Mouse (Mus musculus) thymus, postnatal 36 days (tissue): ENCODE results near the gene Kif3a.

Source experiments
- DNase-seq, 2 experiments: peaks; one replicate each; pipeline ENCODE4 v3.0.0; 2022; ENCODE audit warnings: mixed read lengths in 2 of 2

Gene Kif3a

GRCm38 (mm10) chr11:53617562-53618109 lies 50.5 kb downstream of the Kif3a start:
- no peak for DNase-seq

- DNase-seq: no peak
Measured at GRCm38 (mm10) chr11:53618619-53619198, 51.5 kb downstream of the Kif3a start, which contains the start of gene Il4. TSS of gene Il4 (minus strand) at chr11:53618669.

GRCm38 (mm10) chr11:53619428-53619827 lies 52.2 kb downstream of the Kif3a start:
- no peak for DNase-seq

- no peak for DNase-seq
Measured at GRCm38 (mm10) chr11:53620094-53620493, 52.9 kb downstream of the Kif3a start.

GRCm38 (mm10) chr11:53621582-53622439 lies 54.6 kb downstream of the Kif3a start:
- DNase-seq: no peak

- DNase-seq: no peak
Measured at GRCm38 (mm10) chr11:53622440-53622806, 55.2 kb downstream of the Kif3a start.

GRCm38 (mm10) chr11:53623573-53623972 lies 56.4 kb downstream of the Kif3a start:
- DNase-seq: no peak

GRCm38 (mm10) chr11:53624124-53624523 lies 56.9 kb downstream of the Kif3a start:
- no peak for DNase-seq

- no peak for DNase-seq
Measured at GRCm38 (mm10) chr11:53626802-53627373, 59.7 kb downstream of the Kif3a start.

GRCm38 (mm10) chr11:53627859-53628258 lies 60.7 kb downstream of the Kif3a start:
- peak; percentile 43 to 51 for DNase-seq

- no peak for DNase-seq
Measured at GRCm38 (mm10) chr11:53632122-53632733, 65.0 kb downstream of the Kif3a start.

GRCm38 (mm10) chr11:53633644-53634043 lies 66.5 kb downstream of the Kif3a start:
- no peak for DNase-seq

GRCm38 (mm10) chr11:53634556-53634955 lies 67.4 kb downstream of the Kif3a start, which contains the start of gene Il13:
TSS of gene Il13 (minus strand) at chr11:53634702.
- DNase-seq: no peak

GRCm38 (mm10) chr11:53635590-53636182 lies 68.5 kb downstream of the Kif3a start:
- no peak for DNase-seq

- peak; percentile 15 to 18 for DNase-seq
Measured at GRCm38 (mm10) chr11:53636183-53636646, 69.0 kb downstream of the Kif3a start.

GRCm38 (mm10) chr11:53637046-53637802 lies 70.0 kb downstream of the Kif3a start:
- no peak for DNase-seq

GRCm38 (mm10) chr11:53637803-53638260 lies 70.7 kb downstream of the Kif3a start:
- DNase-seq: no peak

- no peak for DNase-seq
Measured at GRCm38 (mm10) chr11:53642744-53643279, 75.6 kb downstream of the Kif3a start.

- DNase-seq: no peak
Measured at GRCm38 (mm10) chr11:53644017-53644416, 76.8 kb downstream of the Kif3a start.

- no peak for DNase-seq
Measured at GRCm38 (mm10) chr11:53651441-53651840, 84.3 kb downstream of the Kif3a start.
